Mouse (Mus musculus) G1E-ER4 (cell line): ENCODE results near the gene Gm13290. TPM values are rescaled to one million over a fixed set of nuclear protein-coding genes. Genes with fewer than 3 reads are reported as not detected.
"Not testable (repeated sequence)": the region's sequence is repeated elsewhere in the genome, so short reads cannot be mapped to it uniquely, and the experiment has no call there.

Experiments
- GATA1 ChIP-seq: IDR thresholded peaks from one replicate; pipeline ENCODE4 v1.8.0; 2012; ENCODE audit warnings: low read length, inconsistent platforms
- polyA plus RNA-seq: library from polyadenylated mRNA; stranded (reverse); fragments of >175 nt; gene quantifications from 2 replicates; pipeline ENCODE4 v1.2.3, GENCODE M21; 2012

Gene Gm13290
- polyA plus RNA-seq, 1 experiment, result not detected

DNA sequence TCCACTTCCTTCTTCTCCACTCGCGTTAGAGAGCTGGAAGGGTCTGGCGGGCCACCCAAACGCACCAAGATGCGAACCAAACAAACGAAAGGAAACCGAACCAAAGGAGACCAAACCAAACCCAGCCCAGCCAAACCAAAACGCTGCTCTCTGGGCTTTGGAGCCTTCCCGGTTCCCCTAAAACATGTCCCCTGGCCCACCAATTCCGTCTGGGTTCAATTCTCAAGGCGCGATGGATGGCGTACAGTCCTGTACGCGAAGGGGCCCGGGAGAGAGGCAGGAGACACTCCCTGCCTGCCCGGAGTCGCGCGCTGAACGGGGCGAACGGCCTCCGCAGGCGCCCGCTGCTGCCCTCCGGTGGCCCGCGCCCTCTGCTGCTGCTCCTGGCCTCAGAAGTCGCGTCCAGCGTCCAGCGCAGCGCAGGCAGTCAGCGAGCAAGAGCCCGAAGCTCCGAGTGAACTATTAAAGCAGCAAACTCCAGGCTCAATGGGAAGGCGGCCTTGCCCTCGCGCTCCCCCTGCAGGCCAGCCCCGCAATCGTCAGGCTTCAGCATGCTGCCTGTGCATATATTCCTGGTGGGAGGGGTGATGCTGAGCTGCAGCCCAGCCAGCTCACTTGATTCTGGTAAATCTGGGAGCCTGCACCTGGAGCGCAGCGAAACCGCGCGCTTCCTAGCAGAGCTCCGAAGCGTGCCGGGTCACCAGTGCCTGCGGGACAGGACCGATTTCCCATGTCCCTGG, 20.5 kb downstream of the Gm13290 start, which contains the start of gene Gm13275:
TSS of gene Gm13275 (plus strand) at position 552 of the 740 bp plus-strand sequence.
- not testable (repeated sequence) for TF ChIP-seq GATA1

DNA sequence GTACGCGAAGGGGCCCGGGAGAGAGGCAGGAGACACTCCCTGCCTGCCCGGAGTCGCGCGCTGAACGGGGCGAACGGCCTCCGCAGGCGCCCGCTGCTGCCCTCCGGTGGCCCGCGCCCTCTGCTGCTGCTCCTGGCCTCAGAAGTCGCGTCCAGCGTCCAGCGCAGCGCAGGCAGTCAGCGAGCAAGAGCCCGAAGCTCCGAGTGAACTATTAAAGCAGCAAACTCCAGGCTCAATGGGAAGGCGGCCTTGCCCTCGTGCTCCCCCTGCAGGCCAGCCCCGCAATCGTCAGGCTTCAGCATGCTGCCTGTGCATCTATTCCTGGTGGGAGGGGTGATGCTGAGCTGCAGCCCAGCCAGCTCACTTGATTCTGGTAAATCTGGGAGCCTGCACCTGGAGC, 23.5 kb downstream of the Gm13290 start, which contains the start of gene Gm13279:
TSS of gene Gm13279 (plus strand) at position 301 of the 400 bp plus-strand sequence.
- TF ChIP-seq GATA1, result not testable (repeated sequence)

DNA sequence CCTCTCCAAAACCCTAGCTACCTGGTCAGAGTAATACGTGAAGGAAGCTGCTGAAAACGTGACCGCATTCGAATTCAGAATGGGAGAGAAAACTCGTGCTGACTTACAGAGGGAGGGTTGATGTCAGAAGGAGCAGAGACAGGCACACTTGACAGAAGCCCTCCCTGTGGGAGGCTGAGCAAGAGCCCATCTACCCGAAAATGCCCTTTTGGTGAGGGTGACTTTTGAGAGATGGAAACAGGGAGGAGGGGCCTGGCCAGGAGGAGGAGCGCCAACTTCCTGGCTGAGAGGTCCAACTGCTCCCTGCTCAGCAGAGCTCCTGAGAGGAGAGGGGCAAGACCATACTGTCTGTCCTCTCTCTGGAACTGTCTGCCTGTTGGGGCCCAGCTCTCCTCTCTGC, 25.7 kb downstream of the Gm13290 start, which contains the start of gene Gm13285:
TSS of gene Gm13285 (plus strand) at position 301 of the 400 bp plus-strand sequence.
- not testable (repeated sequence) for TF ChIP-seq GATA1

DNA sequence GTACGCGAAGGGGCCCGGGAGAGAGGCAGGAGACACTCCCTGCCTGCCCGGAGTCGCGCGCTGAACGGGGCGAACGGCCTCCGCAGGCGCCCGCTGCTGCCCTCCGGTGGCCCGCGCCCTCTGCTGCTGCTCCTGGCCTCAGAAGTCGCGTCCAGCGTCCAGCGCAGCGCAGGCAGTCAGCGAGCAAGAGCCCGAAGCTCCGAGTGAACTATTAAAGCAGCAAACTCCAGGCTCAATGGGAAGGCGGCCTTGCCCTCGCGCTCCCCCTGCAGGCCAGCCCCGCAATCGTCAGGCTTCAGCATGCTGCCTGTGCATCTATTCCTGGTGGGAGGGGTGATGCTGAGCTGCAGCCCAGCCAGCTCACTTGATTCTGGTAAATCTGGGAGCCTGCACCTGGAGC, 29.3 kb downstream of the Gm13290 start, which contains the start of gene Gm13287:
TSS of gene Gm13287 (plus strand) at position 301 of the 400 bp plus-strand sequence.
- not testable (repeated sequence) for TF ChIP-seq GATA1

DNA sequence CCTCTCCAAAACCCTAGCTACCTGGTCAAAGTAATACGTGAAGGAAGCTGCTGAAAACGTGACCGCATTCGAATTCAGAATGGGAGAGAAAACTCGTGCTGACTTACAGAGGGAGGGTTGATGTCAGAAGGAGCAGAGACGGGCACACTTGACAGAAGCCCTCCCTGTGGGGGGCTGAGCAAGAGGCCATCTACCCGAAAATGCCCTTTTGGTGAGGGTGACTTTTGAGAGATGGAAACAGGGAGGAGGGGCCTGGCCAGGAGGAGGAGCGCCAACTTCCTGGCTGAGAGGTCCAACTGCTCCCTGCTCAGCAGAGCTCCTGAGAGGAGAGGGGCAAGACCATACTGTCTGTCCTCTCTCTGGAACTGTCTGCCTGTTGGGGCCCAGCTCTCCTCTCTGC, 31.6 kb downstream of the Gm13290 start, which contains the start of gene Gm13288:
TSS of gene Gm13288 (plus strand) at position 301 of the 400 bp plus-strand sequence.
- TF ChIP-seq GATA1, result not testable (repeated sequence)

DNA sequence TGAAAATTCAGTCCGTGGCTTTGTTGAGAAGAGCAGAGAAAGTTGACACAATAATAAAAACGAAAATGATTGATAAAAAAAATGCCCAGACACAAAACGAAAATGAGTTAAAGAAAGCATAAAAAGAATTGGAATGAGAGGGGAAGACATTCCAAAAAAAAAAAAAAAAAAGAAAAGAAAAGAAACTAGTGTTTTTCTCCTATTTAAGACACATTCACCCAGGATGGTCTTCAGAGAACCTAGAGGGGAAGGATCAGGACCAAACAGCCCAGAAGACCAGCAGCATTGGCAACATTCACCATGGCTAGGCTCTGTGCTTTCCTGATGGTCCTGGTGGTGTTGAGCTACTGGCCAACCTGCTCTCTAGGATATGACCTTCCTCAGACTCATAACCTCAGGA, 42.3 kb downstream of the Gm13290 start, which contains the start of gene Ifna7:
TSS of gene Ifna7 (plus strand) at position 301 of the 400 bp plus-strand sequence.
- TF ChIP-seq GATA1, result no peak

DNA sequence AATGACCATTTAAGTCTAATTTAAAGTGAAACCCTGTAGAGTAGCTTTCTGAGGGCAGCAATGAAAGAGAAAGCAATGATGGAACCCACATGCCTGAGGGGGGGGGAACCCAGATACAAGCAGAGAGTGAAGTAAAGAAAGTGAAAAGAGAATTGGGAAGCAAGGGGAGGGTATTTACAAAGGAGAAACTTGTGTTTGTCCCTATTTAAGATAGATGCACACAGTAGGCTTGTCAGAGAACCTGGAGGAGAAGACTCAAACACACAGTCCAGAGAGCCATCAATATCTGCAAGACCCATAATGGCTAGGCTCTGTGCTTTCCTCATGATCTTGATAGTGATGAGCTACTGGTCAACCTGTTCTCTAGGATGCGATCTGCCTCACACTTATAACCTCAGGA, 46.0 kb downstream of the Gm13290 start, which contains the start of gene Ifna11:
TSS of gene Ifna11 (plus strand) at position 301 of the 400 bp plus-strand sequence.
- TF ChIP-seq GATA1, result no peak

DNA sequence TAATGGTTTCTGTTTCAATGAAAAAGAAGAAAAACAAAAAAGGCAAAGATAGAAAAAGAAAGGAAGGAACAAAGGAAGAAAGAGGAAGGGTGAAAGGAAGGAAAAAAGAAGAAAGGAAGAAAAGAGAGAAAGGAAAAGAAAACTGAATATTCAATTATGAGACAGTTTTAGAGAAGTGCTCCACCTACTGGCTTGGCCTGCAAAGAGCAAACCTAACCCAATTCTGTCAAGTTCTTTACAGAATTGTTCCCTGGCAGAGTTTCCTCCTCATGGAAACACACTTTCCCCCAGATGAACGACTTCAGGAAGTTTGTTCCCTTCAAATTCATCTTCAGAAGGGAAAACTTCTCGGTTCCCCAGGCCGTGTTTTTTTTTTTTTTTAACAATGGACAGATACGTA, 49.4 kb downstream of the Gm13290 start:
- no peak for TF ChIP-seq GATA1

Other genes starting within 250 kb of the Gm13290 start
- not detected in 2 replicates for gene Ifna15, start 215.6 kb upstream of the Gm13290 start, polyA plus RNA-seq
- not detected in 2 replicates for gene Ifna14, start 202.0 kb upstream of the Gm13290 start, polyA plus RNA-seq
- not detected in 2 replicates for gene Ifna9, start 181.4 kb upstream of the Gm13290 start, polyA plus RNA-seq
- gene Ifna12, start 170.5 kb upstream of the Gm13290 start, polyA plus RNA-seq, result not detected in 2 replicates
- gene C87499, start 139.4 kb upstream of the Gm13290 start, polyA plus RNA-seq, result not detected in 2 replicates
- not detected in 2 replicates for gene Ifna13, start 129.4 kb upstream of the Gm13290 start, polyA plus RNA-seq
- not detected in 2 replicates for gene Ifna16, start 96.9 kb upstream of the Gm13290 start, polyA plus RNA-seq
- gene Ifna2, start 89.9 kb upstream of the Gm13290 start, polyA plus RNA-seq, result not detected in 2 replicates
- gene Ifnab, start 82.5 kb upstream of the Gm13290 start, polyA plus RNA-seq, result not detected in 2 replicates
- gene Gm26566, start 52.0 kb upstream of the Gm13290 start, polyA plus RNA-seq, result not detected in 2 replicates
- 6.4 and 7.6 TPM in 2 replicates for gene Klhl9, start 51.4 kb upstream of the Gm13290 start, polyA plus RNA-seq
- not detected in 2 replicates for gene Gm13271, start 19.0 kb upstream of the Gm13290 start, polyA plus RNA-seq
- gene Gm13283, start 13.7 kb upstream of the Gm13290 start, polyA plus RNA-seq, result not detected in 2 replicates
- gene Gm13289, start 3.1 kb downstream of the Gm13290 start, polyA plus RNA-seq, result not detected in 2 replicates
- not detected in 2 replicates for gene Gm13272, start 6.0 kb downstream of the Gm13290 start, polyA plus RNA-seq
- gene Ifnz, start 8.3 kb downstream of the Gm13290 start, polyA plus RNA-seq, result not detected in 2 replicates
- gene Gm13276, start 11.9 kb downstream of the Gm13290 start, polyA plus RNA-seq, result not detected in 2 replicates
- gene Gm13277, start 14.8 kb downstream of the Gm13290 start, polyA plus RNA-seq, result not detected in 2 replicates
- gene Gm13278, start 17.7 kb downstream of the Gm13290 start, polyA plus RNA-seq, result not detected in 2 replicates
- gene Gm13275, start 20.7 kb downstream of the Gm13290 start, polyA plus RNA-seq, result not detected in 2 replicates
- gene Gm13279, start 23.6 kb downstream of the Gm13290 start, polyA plus RNA-seq, result not detected in 2 replicates
- gene Gm13285, start 25.8 kb downstream of the Gm13290 start, polyA plus RNA-seq, result not detected in 2 replicates
- gene Gm13287, start 29.4 kb downstream of the Gm13290 start, polyA plus RNA-seq, result not detected in 2 replicates
- gene Gm13288, start 31.7 kb downstream of the Gm13290 start, polyA plus RNA-seq, result not detected in 2 replicates
- not detected in 2 replicates for gene Ifna7, start 42.4 kb downstream of the Gm13290 start, polyA plus RNA-seq
- not detected in 2 replicates for gene Ifna11, start 46.1 kb downstream of the Gm13290 start, polyA plus RNA-seq
- not detected in 2 replicates for gene Ifna6, start 53.6 kb downstream of the Gm13290 start, polyA plus RNA-seq
- not detected in 2 replicates for gene Ifna5, start 61.7 kb downstream of the Gm13290 start, polyA plus RNA-seq
- gene Ifna4, start 68.0 kb downstream of the Gm13290 start, polyA plus RNA-seq, result not detected in 2 replicates
- not detected in 2 replicates for gene Ifna1, start 76.3 kb downstream of the Gm13290 start, polyA plus RNA-seq
- not detected in 2 replicates for gene Ifne, start 106.4 kb downstream of the Gm13290 start, polyA plus RNA-seq